Mouse (Mus musculus) cortical plate, adult 2 months (tissue): ENCODE data around the gene Cept1.

Source experiments
- CTCF ChIP-seq: fragments of 200-500 bp; IDR thresholded peaks from 2 replicates; pipeline ENCODE4 v1.5.1; 2011; ENCODE audit warnings: mild to moderate bottlenecking, control low read depth, low read length; ENCODE audit not compliant: insufficient read depth; ENCODE audit errors: extremely low read depth
- POLR2A ChIP-seq: fragments of 200-500 bp; IDR thresholded peaks from 2 replicates; pipeline ENCODE4 v1.6.1; 2011; ENCODE audit warnings: mild to moderate bottlenecking, low read length, control low read depth; ENCODE audit not compliant: insufficient read depth; ENCODE audit errors: extremely low read depth

- no peak for TF ChIP-seq CTCF
- TF ChIP-seq POLR2A = no peak
Measured at GRCm38 (mm10) chr3:106490239-106490638, 57.4 kb downstream of the Cept1 start.
